Mouse (Mus musculus) midbrain, embryonic 16.5 days (tissue): ENCODE data around the gene Armcx1. TPM values are rescaled to one million over a fixed set of nuclear protein-coding genes. Genes with fewer than 3 reads are reported as not detected.
A peak's percentile ranks its signal among the peaks of the same experiment; 100 is the strongest.

Experiments used
- ATAC-seq: fragments of 200-750 bp; cut with Nextera tagmentation; 2 replicates; pipeline ENCODE4 v1.8.0; 2017; ENCODE audit warnings: moderate TSS enrichment
- H3K27ac ChIP-seq: fragments of 300-500 bp; sonication (generic); 2 replicates; pipeline ENCODE4 v1.5.1; 2014; ENCODE audit warnings: mild to moderate bottlenecking, low read length, mixed read lengths
- H3K27me3 ChIP-seq: fragments of 300-500 bp; sonication (generic); 2 replicates; pipeline ENCODE4 v1.6.1; 2014; ENCODE audit warnings: low read depth, low read length, mixed read lengths; ENCODE audit not compliant: control insufficient read depth, insufficient read depth
- H3K36me3 ChIP-seq: fragments of 300-500 bp; sonication (generic); 2 replicates; pipeline ENCODE4 v1.6.1; 2014; ENCODE audit warnings: mild to moderate bottlenecking, low read length, moderate library complexity, mixed read lengths; ENCODE audit not compliant: control insufficient read depth, insufficient read depth
- H3K4me1 ChIP-seq: fragments of 300-500 bp; sonication (generic); 2 replicates; pipeline ENCODE4 v1.6.1; 2014; ENCODE audit warnings: mild to moderate bottlenecking, low read length, mixed read lengths; ENCODE audit not compliant: control insufficient read depth, insufficient read depth
- H3K4me2 ChIP-seq: fragments of 300-500 bp; sonication (generic); 2 replicates; pipeline ENCODE4 v1.6.1; 2014; ENCODE audit warnings: mild to moderate bottlenecking, low read length, mixed read lengths
- H3K4me3 ChIP-seq: fragments of 300-500 bp; sonication (generic); 2 replicates; pipeline ENCODE4 v1.5.1; 2014; ENCODE audit warnings: low read depth, mild to moderate bottlenecking, low read length, moderate library complexity, mixed read lengths
- H3K9ac ChIP-seq: fragments of 300-500 bp; sonication (generic); 2 replicates; pipeline ENCODE4 v1.6.1; 2014; ENCODE audit warnings: low read depth, low read length, mixed read lengths
- H3K9me3 ChIP-seq: fragments of 300-500 bp; sonication (generic); replicated peaks from 2 replicates; pipeline ENCODE4 v1.6.1; 2014; ENCODE audit warnings: mild to moderate bottlenecking, low read length, mixed read lengths; ENCODE audit not compliant: control insufficient read depth, poor library complexity, severe bottlenecking
- whole genome bisulfite sequencing: fragments of 180-500 bp; shearing (Covaris S2); extraction: QIAGEN DNeasy Blood & Tissue Kit; methylation state at CpG from one replicate; pipeline ENCODE4 v1.1.7; 2014; 5-methylcytosine and 5-hydroxymethylcytosine counted together
- polyA plus RNA-seq: library from polyadenylated mRNA; unstranded; fragments of >200 nt; fragmentation: Nextera tagmentation; extraction: Ambion mirVana; gene quantifications from 2 replicates; pipeline ENCODE4 v1.2.1, GENCODE M21; 2015

The Armcx1 gene
- polyA plus RNA-seq: 95.8 and 97.5 TPM in 2 replicates

DNA sequence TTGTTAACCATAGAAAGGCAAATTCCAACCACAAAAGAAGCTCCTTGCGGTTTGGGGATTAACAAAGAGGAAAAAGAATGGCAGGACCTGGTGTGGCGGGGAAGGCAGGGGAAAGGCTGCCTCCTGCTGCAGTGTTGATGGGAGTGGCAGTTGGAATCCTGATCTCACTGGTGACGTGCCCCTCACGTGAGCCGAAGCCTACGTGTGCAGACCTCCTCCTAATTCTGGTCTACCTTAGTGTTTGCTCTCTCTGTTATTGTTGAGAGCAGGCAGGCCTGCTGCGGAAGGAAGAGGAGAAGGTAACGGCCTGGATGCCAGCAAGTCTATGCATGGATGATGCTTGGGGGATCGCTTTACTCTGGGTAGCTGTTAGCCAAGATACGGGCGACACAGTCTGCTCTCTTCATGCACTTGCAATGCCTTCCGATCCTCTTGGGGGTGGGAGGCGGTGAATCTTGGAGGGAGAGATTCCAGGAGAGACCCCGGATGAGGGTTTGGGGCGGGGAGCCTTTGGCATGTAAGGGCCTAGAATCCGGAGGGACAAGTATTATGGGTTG lies at the start of gene Armcx1:
Armcx1 (plus strand) TSS at position 212 of the 557 bp plus-strand sequence.
- H3K27ac ChIP-seq: peak within 1 kb of the TSS; percentile 94
- no peaks in the 10 kb centered on the region for H3K9me3 ChIP-seq
- H3K4me2 ChIP-seq: peak within 1 kb of the TSS; percentile 60
- H3K27me3 ChIP-seq: no peaks in the 10 kb centered on the region
- 16% methylated on average over 16 of the region's 16 CpGs for WGBS
- ATAC-seq: peak; percentile 97
- peak within 1 kb of the TSS; percentile 80 for H3K9ac ChIP-seq
- peak within 1 kb of the TSS; percentile 56 for H3K4me3 ChIP-seq
- H3K4me1 ChIP-seq: no peaks in the 10 kb centered on the region
- H3K36me3 ChIP-seq: no peaks in the 10 kb centered on the region

DNA sequence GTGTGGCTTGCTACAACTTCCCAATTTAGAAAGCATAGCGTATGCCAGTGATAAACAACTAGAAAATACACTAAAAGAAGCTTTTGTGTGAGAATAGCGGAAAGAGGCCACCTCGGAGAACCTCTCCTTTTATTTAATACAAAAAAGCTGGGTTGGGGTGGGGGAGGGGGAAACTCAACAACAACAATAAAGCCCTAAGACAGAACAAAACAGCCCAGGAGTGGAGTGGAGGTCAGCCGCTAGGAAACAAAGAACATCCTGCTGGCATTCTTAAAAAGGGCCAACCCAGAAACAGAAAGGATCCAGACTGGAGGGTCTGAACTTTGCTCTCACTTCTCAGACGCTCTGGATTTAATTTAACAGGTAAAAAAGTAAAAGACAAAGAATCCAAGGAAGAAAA lies 42.7 kb upstream of the Armcx1 start:
- H3K4me1 ChIP-seq: peaks cover 4% of the 10 kb centered on the region; the same call in 1 of the 2 replicates
- H3K27me3 ChIP-seq: no peaks in the 10 kb centered on the region
- WGBS: 22% methylated on average over 5 of the region's 5 CpGs
- H3K4me2 ChIP-seq: no peak overlapping the region
- H3K27ac ChIP-seq: no peak overlapping the region
- no peaks in the 10 kb centered on the region for H3K36me3 ChIP-seq
- no peaks in the 10 kb centered on the region for H3K9me3 ChIP-seq
- no peak overlapping the region for H3K4me3 ChIP-seq
- ATAC-seq: no peak
- H3K9ac ChIP-seq: no peak overlapping the region

DNA sequence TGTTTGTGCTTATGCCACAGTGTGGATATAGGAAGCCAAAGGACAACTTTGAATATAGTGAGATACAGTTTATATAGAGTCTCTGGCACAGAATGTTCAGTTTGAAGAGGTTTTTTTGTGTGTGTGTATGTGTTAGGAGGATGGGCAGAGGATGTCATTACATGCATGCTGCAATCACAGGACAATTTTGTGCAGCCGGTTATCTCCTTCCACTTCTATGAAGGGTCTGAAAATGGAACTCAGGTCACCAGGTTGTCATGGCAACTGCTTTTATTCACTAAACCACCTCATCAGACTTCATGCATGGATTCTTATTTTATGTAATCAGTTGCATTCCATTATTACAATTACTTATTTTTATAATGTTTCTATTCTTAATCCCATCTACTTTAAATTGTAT lies 41.8 kb upstream of the Armcx1 start:
- no peak overlapping the region for H3K9ac ChIP-seq
- WGBS: 28% methylated on average over 1 of the region's 1 CpGs

DNA sequence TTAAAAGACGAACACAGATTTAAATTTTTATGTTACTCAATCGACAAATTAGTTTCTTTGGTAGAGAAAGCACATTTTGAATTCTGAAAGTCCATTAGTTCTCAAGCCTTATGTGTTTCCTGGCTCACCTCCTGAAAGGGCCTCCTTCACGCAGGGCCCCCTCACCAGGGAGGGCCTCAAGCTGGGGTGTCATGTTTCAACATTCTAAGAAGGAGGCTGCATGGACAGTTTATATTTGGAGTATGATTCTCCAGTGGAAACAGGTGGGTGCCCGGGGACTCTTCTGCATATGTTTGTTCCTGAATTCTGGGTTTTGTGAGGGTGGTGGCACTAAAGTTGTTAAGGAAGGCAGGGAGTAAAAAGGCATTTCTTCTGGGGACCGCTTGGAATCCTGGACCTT lies 32.8 kb upstream of the Armcx1 start:
- Histone ChIP-seq H3K4me1 (peaks cover 9% of the 10 kb centered on the region; the same call in 1 of the 2 replicates), H3K4me2 (peak overlapping the region; percentile 49), H3K36me3 (peaks cover 3% of the 10 kb centered on the region), H3K4me3 (peak overlapping the region; percentile 30), H3K27ac (peak overlapping the region; percentile 91), H3K27me3 (no peaks in the 10 kb centered on the region), H3K9me3 (no peaks in the 10 kb centered on the region), H3K9ac (peak overlapping the region; percentile 59)
- 35% methylated on average over 5 of the region's 5 CpGs for WGBS
- ATAC-seq: no peak

More for the DNA sequence above, 41.8 kb upstream of the Armcx1 start:
- Histone ChIP-seq H3K27me3 (no peaks in the 10 kb centered on the region), H3K36me3 (no peaks in the 10 kb centered on the region), H3K27ac (no peak overlapping the region), H3K4me1 (peaks cover 4% of the 10 kb centered on the region; the same call in 1 of the 2 replicates), H3K9me3 (no peaks in the 10 kb centered on the region), H3K4me2 (no peak overlapping the region), H3K4me3 (no peak overlapping the region)
- peak; percentile 76 for ATAC-seq

DNA sequence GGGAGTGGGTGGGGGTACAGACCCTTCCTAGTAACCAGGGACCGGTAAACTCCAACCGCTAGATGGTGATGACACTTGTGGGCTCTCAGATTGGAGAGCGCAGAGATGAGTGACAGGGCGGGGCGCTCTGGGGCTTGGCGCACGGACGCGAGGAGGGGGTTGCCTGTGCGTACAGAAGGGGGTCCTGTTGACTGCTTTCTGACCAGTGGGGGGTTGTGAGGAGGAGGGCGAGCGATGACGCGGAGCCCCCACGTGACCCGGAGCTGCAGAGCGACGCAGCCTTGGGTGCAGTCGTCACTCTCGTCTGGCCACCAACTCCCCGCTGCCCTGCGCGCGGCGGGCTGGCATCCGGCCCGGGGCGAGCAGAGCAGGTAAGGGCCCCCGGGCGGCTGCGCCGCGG lies 31.5 kb upstream of the Armcx1 start, which contains the start of gene Armcx4:
Armcx4 (plus strand) TSS at position 253 of the 400 bp plus-strand sequence.
- no peaks in the 10 kb centered on the region for H3K27me3 ChIP-seq
- WGBS: 14% methylated on average over 33 of the region's 33 CpGs
- H3K4me3 ChIP-seq: peak within 1 kb of the TSS; percentile 56
- H3K9ac ChIP-seq: peak within 1 kb of the TSS; percentile 81
- peak; percentile 98 for ATAC-seq
- peaks cover 3% of the 10 kb centered on the region for H3K36me3 ChIP-seq
- peak within 1 kb of the TSS; percentile 49 for H3K4me2 ChIP-seq
- H3K9me3 ChIP-seq: no peaks in the 10 kb centered on the region
- H3K27ac ChIP-seq: peak within 1 kb of the TSS; percentile 91
- peaks cover 9% of the 10 kb centered on the region; the same call in 1 of the 2 replicates for H3K4me1 ChIP-seq

DNA sequence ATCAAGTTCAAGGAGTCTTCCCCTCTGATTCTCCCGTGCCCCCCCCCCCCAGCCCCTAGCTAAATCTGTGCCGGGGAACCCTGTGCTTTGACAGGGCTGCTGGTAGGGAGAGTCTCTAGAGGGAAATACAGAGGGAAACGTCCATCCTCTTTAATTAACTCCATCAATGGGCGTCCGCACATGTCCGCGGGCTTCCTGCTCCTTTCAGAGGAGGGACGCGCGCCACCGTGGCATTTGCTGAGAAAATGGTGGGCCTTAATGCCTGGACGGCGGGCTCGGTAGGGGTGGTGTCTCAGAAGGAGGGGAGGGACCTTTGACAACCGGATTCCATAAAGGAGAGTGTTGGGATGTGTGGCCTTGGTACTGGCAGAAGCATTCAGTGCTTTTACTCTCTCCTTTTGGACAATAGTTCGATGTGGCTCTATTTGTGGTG lies 31.0 kb upstream of the Armcx1 start:
- Histone ChIP-seq H3K27ac (peak overlapping the region; percentile 91), H3K36me3 (peaks cover 3% of the 10 kb centered on the region), H3K4me2 (peak overlapping the region; percentile 46), H3K9ac (peak overlapping the region; percentile 81), H3K9me3 (no peaks in the 10 kb centered on the region), H3K4me3 (peak overlapping the region; percentile 56), H3K27me3 (no peaks in the 10 kb centered on the region), H3K4me1 (peaks cover 9% of the 10 kb centered on the region; the same call in 1 of the 2 replicates)
- WGBS: 27% methylated on average over 8 of the region's 16 CpGs
- peak; percentile 46; the same call in 1 of the 2 replicates for ATAC-seq

DNA sequence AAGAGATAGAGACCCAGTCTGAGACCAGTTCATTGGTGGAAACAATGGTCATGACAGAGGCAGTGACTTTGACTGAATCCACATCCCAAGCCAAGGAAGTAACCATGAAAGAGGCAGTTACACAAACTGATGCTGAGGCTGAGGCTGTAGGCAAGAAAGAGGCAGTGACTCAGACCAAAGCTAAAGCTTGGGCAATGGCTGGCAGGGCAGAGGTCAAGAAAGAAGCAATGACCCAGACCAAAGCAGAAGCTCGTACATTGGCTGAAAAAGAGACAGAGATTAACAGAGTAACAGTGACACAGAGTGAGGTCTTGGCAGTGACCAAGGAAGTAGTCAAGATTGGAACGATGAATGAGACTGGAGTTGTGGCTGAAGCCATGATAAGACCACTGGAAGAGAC lies 28.1 kb upstream of the Armcx1 start:
- Histone ChIP-seq H3K4me1 (peaks cover 9% of the 10 kb centered on the region; the same call in 1 of the 2 replicates), H3K4me3 (no peak overlapping the region), H3K9me3 (no peaks in the 10 kb centered on the region), H3K27me3 (no peaks in the 10 kb centered on the region), H3K36me3 (peaks cover 3% of the 10 kb centered on the region), H3K27ac (no peak overlapping the region), H3K9ac (no peak overlapping the region), H3K4me2 (no peak overlapping the region)
- 83% methylated on average over 2 of the region's 2 CpGs for WGBS
- ATAC-seq: no peak

DNA sequence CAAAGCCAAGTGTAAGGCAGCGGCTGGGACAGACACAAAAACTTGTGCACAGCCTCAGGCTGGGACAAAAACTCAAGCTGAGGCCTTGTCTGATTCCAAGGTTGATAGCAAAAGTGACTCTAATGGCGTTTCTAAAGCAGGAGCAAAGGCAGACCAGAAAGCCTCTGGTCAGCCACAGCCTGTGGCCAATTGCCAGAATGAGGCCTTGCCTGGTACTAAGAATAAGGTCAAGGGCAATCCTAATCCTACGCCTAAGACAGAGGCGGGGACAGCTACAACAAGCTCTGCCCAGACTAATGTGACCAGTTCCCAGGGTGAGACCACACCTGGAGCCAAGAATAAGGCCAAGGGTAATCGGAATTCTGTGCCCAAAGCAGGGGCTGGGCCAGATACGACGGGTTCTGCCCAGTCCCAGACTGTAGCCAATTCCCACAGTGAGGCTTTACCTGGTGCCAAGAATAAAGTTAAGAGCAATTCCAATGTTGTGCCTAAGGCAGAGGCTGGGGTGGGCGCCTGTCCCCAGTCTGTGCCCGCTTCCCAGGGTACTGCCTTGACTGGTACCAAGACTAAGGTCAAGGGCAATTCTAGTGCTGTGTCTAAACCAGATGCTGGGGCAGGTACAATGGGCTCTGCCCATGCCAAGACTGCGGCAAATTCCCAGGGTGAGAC lies 26.8 kb upstream of the Armcx1 start:
- Histone ChIP-seq H3K4me2 (no peak overlapping the region), H3K36me3 (peaks cover 6% of the 10 kb centered on the region), H3K27me3 (no peaks in the 10 kb centered on the region), H3K4me3 (no peak overlapping the region), H3K9ac (no peak overlapping the region), H3K27ac (no peak overlapping the region), H3K4me1 (peaks cover 6% of the 10 kb centered on the region; the same call in 1 of the 2 replicates), H3K9me3 (no peaks in the 10 kb centered on the region)
- 82% methylated on average over 10 of the region's 10 CpGs for WGBS
- ATAC-seq: no peak

DNA sequence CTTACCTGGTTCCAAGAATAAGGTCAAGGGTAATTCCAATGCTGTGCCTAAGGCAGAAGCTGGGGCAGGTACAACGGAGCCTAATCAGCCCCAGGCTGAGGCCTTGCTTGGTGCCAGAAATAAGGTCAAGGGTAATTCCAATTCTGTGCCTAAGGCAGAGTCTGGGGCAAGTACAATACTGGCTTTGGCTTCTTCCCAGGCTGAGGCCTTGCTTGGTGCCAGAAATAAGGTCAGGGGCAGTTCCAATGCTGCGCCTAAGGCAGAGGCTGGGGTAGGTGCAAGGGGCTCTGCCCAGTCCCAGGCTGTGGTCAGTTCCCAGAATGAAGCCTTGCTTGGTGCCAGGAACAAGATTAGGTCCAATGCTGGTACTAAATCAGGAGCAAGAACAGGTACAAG lies 26.2 kb upstream of the Armcx1 start:
- peaks cover 6% of the 10 kb centered on the region; the same call in 1 of the 2 replicates for H3K4me1 ChIP-seq
- peaks cover 7% of the 10 kb centered on the region for H3K36me3 ChIP-seq

More for the DNA sequence above, 26.2 kb upstream of the Armcx1 start:
- Histone ChIP-seq H3K27ac (no peak overlapping the region), H3K27me3 (no peaks in the 10 kb centered on the region), H3K4me3 (no peak overlapping the region), H3K9me3 (no peaks in the 10 kb centered on the region), H3K9ac (no peak overlapping the region), H3K4me2 (no peak overlapping the region)
- 82% methylated on average over 2 of the region's 2 CpGs for WGBS
- ATAC-seq: no peak
